Mouse (Mus musculus) ES-E14 (cell line): ENCODE measurements around the gene Tceanc2.

ENCODE experiments used
- CHD2 ChIP-seq: IDR thresholded peaks from 2 replicates; pipeline ENCODE4 v1.6.1; 2014; ENCODE audit warnings: mild to moderate bottlenecking, low read depth, low read length, inconsistent platforms
- MAFK ChIP-seq: IDR thresholded peaks from 2 replicates; pipeline ENCODE4 v1.6.1; 2014; ENCODE audit warnings: mild to moderate bottlenecking, low read depth, low read length, inconsistent platforms; ENCODE audit not compliant: insufficient read depth
- ZC3H11A ChIP-seq: IDR thresholded peaks from 2 replicates; pipeline ENCODE4 v1.6.1; 2012; ENCODE audit warnings: low read depth, mild to moderate bottlenecking, inconsistent platforms, low read length, borderline replicate concordance
- ZNF384 ChIP-seq: IDR thresholded peaks from 2 replicates; pipeline ENCODE4 v1.6.1; 2012; ENCODE audit warnings: low read depth, low read length, inconsistent platforms

DNA sequence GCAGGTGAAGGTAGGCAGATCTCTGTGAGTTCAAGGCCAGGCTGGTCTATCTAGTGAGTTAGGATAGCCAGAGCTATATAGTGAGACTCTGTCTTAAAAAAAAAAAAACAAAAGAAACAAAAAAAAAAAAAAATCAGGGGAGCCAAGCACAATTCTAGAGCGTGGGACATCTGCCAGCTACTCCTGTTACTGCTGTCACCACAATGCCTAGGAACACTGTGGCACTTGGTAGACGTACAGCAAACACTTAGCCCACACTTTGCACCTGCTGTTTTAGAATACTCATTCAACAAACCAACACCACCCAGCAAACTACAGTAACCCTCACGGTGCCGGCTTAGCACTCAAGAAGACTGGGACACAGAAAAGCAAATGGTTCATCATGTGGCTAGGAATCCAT, 32.5 kb upstream of the Tceanc2 start:
- TF ChIP-seq CHD2 (no peak), ZNF384 (no peak), MAFK (no peak), ZC3H11A (no peak)
